Mouse (Mus musculus): ENCODE results near the gene Wdr5. TPM values are rescaled to one million over a fixed set of nuclear protein-coding genes. Genes with fewer than 3 reads are reported as not detected.

Wdr5 gene
- 10 to 100 TPM; 17.5 to 20.9 TPM for total RNA-seq (2021)
- long read RNA-seq, experiment 1, transcript Wdr5-201 (14 exons, 2,890 nt), result major isoform, 20 of 27 reads
- long read RNA-seq, experiment 1, partial matches to known transcripts, result 1 of 27 reads
- long read RNA-seq, experiment 1, other reads (novel, unspliced or antisense), result 6 of 27 reads
- long read RNA-seq, experiment 2, transcript Wdr5-201 (14 exons, 2,890 nt), result major isoform, 30 of 34 reads
- long read RNA-seq, experiment 2, partial matches to known transcripts, result 2 of 34 reads
- long read RNA-seq, experiment 2, other reads (novel, unspliced or antisense), result 2 of 34 reads

GRCm38 (mm10) chr2:27514639-27515328 is at the start of gene Wdr5:
Gene Wdr5, plus strand, starts transcription at chr2:27515157.
- DNase-seq, result peak; percentile 97
- intact Hi-C loops (cut with DNase I; ENCODE audit: low total_unique reads), result loop anchor here (5.0 kb wide), 1 partner anchor 42 kb away; no protein-coding TSS in a partner anchor

- intact Hi-C loops (cut with DNase I; ENCODE audit: low total_unique reads), result no loop called here
- DNase-seq, result no peak
Measured at GRCm38 (mm10) chr2:27469292-27469990, 45.5 kb upstream of the Wdr5 start.

- DNase-seq, result no peak
- intact Hi-C loops (cut with DNase I; ENCODE audit: low total_unique reads), result loop anchor here (5.0 kb wide), 1 partner anchor 42 kb away; no protein-coding TSS in a partner anchor
Measured at GRCm38 (mm10) chr2:27469991-27470355, 45.0 kb upstream of the Wdr5 start.

DNA sequence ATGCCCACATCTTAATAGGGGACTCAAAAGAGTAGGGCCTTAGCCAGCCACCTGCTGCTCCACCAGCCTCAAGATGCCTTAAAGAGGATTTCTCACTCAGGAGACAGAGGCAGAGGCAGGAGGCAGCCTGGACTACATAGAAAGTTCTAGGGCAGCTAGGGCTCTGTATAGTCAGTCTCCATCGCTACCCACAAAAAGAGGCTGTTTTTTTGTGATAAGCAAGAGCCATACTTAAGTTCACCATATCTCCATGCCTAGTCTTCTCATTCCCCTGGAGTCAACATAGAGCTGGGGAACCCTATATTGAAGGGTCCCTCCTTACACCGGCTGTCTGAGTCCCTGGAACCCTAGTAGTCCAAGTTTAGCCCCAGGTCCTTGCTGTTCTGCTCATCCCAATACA is 44.4 kb upstream of the Wdr5 start:
- intact Hi-C loops (cut with DNase I; ENCODE audit: low total_unique reads), result loop anchor here (5.0 kb wide), 1 partner anchor 42 kb away; no protein-coding TSS in a partner anchor
- DNase-seq, result no peak

- intact Hi-C loops (cut with DNase I; ENCODE audit: low total_unique reads), result loop anchor here (5.0 kb wide), 1 partner anchor 41 kb away; no protein-coding TSS in a partner anchor
- no peak for DNase-seq
Measured at GRCm38 (mm10) chr2:27471170-27471584, 43.8 kb upstream of the Wdr5 start.

DNA sequence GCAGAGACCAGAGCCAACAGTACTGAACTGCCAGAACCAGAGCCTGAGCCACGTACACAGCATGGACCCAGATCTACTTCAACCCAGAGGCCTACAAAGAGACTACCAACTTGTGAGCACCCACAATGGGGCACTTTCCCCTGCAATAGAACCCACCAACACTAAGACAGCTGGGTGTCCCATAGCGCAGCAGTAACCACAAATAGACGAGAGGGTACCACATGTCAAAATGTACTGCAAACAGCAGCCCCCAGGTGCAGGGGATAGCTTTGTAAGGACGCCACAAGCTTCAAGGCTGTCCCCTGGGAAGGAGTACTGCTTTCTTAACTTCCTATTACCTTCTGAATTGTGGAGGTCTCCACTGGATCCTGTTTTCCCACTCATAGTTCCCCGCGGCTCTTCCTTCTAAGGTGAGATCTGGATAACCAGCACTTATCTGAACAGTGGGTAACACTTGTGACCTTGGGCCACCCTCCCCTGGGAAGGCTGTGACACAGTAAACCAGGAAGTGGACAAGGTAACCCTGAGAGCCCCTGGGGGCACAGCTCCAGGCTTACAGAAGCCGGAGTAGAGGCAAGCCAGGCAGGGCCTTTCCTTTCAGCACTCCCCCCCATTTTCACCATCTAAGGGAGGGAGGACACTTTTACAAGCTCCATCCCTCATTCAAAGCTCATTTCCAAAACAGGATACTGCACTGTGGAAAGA is 41.7 kb upstream of the Wdr5 start:
- intact Hi-C loops (cut with DNase I; ENCODE audit: low total_unique reads), result loop anchor here (5.0 kb wide), 1 partner anchor 39 kb away; no protein-coding TSS in a partner anchor
- no peak for DNase-seq

DNA sequence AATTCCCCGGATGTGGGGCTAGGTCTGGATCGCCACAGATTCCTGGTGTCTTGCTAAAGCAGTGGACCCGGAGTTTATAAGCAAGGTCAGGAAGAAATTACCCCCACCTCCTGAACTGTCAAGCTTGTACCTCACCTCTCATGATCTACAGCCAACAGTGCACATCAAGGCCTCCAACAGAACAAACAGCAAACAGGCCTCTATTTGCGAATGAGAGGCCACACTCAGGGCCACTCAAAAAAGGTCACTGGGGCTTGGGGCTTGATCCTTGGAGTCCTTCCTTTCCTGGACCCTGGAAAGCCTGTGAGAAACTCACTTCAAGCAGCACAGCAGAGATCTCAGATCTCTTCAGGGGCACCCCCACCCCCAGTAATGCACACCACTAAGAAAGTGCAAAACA is 41.0 kb upstream of the Wdr5 start:
- no peak for DNase-seq
- intact Hi-C loops (cut with DNase I; ENCODE audit: low total_unique reads), result loop anchor here (5.0 kb wide), 1 partner anchor 38 kb away; no protein-coding TSS in a partner anchor

DNA sequence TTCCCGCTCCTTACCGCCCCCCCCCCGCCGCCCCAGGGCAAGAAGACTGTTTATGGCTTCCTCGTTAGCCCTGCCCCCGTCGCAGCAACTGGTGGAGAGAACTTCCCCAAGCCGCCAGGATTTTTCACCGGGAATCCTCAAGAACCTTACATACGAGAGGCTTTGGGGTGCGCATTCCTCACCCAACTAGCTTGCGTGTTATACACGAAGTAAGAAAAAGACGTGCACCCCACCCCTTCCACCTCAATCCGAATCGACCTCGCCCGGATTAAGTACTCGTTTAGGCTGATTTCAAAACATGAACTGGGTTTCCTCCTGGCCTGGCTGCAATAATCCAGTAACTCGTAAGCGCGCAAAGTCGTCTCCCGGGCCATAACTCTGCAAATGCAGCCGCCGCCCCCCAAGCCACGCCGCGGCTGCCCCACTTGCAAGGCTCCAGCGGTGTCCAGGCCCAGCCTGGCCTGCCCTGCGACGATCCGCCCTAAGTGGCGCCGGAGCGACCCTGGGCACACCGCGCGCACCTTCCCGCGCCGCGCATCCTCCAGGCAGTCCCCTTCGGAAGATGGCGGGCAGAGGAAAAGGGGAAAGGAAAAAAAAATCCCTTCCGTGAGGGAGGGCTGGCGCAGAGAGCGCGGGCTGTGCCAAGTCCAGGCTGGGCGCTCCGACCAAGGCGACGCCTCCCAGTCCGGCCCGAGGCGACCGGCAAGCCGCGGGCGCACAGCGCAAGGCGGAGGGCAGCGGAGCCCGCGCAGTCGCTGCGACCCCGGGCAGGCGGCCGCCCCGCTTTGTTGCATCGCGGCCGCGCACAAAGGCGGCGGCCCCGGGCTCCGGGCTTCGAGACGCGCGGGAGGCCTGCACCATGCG is 40.1 kb upstream of the Wdr5 start:
- intact Hi-C loops (cut with DNase I; ENCODE audit: low total_unique reads), result loop anchor here (5.0 kb wide), 1 partner anchor 37 kb away; no protein-coding TSS in a partner anchor
- peak; percentile 63 for DNase-seq

- intact Hi-C loops (cut with DNase I; ENCODE audit: low total_unique reads), result no loop called here
- peak; percentile 94 for DNase-seq
Measured at GRCm38 (mm10) chr2:27475495-27476302, 39.3 kb upstream of the Wdr5 start.

GRCm38 (mm10) chr2:27476303-27477192 is 38.4 kb upstream of the Wdr5 start:
- DNase-seq, result no peak
- intact Hi-C loops (cut with DNase I; ENCODE audit: low total_unique reads), result no loop called here

DNA sequence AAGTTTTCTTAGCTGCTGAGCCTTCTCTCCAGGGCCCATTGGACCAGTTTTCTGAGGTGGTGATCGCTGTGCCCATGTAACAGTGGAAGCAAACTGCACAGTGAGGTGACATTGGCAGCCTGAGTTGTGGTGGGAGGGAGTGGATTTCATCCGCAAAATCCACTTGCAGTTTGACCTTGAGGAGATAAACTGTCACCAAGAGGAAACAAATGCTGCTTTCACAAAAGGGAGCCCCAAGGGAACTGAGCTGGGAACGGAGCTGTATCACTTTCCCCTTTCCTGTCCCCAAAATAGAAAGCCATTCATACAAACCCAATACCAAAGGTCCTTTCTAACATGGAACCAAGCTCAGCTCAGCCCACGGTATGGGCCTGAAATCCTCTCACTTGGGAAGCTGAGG is 35.1 kb upstream of the Wdr5 start:
- DNase-seq, result no peak
- intact Hi-C loops (cut with DNase I; ENCODE audit: low total_unique reads), result no loop called here

- DNase-seq, result no peak
- intact Hi-C loops (cut with DNase I; ENCODE audit: low total_unique reads), result no loop called here
Measured at GRCm38 (mm10) chr2:27480367-27480766, 34.6 kb upstream of the Wdr5 start.

GRCm38 (mm10) chr2:27482265-27482861 is 32.6 kb upstream of the Wdr5 start:
- DNase-seq, result no peak
- intact Hi-C loops (cut with DNase I; ENCODE audit: low total_unique reads), result no loop called here

DNA sequence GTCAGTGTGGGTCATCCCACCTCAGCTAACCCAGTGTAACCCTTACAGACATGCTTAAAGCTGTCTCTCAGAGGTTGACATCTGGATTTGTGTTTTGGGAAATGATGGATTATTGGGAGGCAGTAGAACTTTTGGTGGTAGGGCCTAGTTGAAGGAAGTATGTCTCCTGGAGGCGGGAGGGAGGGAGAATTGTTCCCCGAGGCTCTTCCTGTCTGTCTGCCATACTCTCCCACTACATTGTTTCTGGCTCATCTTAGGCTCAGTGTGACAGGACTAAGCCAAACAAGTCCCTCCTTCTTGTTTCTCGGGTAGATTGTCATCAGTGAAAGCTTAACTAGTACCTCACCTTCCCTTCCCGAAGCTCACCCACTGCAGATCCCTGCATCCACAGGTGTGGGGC is 28.2 kb upstream of the Wdr5 start:
- intact Hi-C loops (cut with DNase I; ENCODE audit: low total_unique reads), result no loop called here
- DNase-seq, result no peak

GRCm38 (mm10) chr2:27487336-27488049 is 27.5 kb upstream of the Wdr5 start:
- intact Hi-C loops (cut with DNase I; ENCODE audit: low total_unique reads), result no loop called here
- DNase-seq, result no peak

GRCm38 (mm10) chr2:27488362-27488761 is 26.6 kb upstream of the Wdr5 start:
- intact Hi-C loops (cut with DNase I; ENCODE audit: low total_unique reads), result no loop called here
- DNase-seq, result no peak
